Mouse (Mus musculus): Measurements from ENCODE around the gene Prss36.
"Not testable (repeated sequence)": the region's sequence is repeated elsewhere in the genome, so short reads cannot be mapped to it uniquely, and the experiment has no call there.

The Prss36 gene

GRCm38 (mm10) chr7:127899997-127900396 is 46.5 kb downstream of the Prss36 start:
- no peak for DNase-seq

GRCm38 (mm10) chr7:127898179-127898956 is 48.2 kb downstream of the Prss36 start:
- no peak for DNase-seq

GRCm38 (mm10) chr7:127897542-127897941 is 49.0 kb downstream of the Prss36 start:
- no peak for DNase-seq

GRCm38 (mm10) chr7:127896384-127896783 is 50.1 kb downstream of the Prss36 start:
- peak; percentile 69 for DNase-seq

- not testable (repeated sequence) for DNase-seq
These were observed 50.6 kb downstream of the Prss36 start for GRCm38 (mm10) chr7:127895891-127896290.

- peak; percentile 84 for DNase-seq
These were observed 51.1 kb downstream of the Prss36 start, which contains the start of the genes Gm21974 and Vkorc1 for GRCm38 (mm10) chr7:127895442-127895841. Gm21974 (minus strand) TSS chr7:127895454. Vkorc1 (minus strand) TSS chr7:127895617.

GRCm38 (mm10) chr7:127894480-127894879 is 52.0 kb downstream of the Prss36 start:
- DNase-seq: no peak

GRCm38 (mm10) chr7:127890798-127891197 is 55.7 kb downstream of the Prss36 start, which contains the start of gene Prss53:
Prss53 (minus strand) TSS chr7:127890970.
- DNase-seq: no peak

- no peak for DNase-seq
These were observed 57.7 kb downstream of the Prss36 start for GRCm38 (mm10) chr7:127888821-127889220.

GRCm38 (mm10) chr7:127887781-127888180 is 58.7 kb downstream of the Prss36 start:
- DNase-seq: no peak

GRCm38 (mm10) chr7:127887191-127887590 is 59.3 kb downstream of the Prss36 start:
- DNase-seq: no peak

GRCm38 (mm10) chr7:127886551-127886950 is 60.0 kb downstream of the Prss36 start:
- no peak for DNase-seq

GRCm38 (mm10) chr7:127885951-127886350 is 60.6 kb downstream of the Prss36 start:
- no peak for DNase-seq

All from right cerebral cortex, postnatal 4 days (tissue).